Mouse (Mus musculus): ENCODE measurements around the gene Bach2. TPM values are rescaled to one million over a fixed set of nuclear protein-coding genes. Genes with fewer than 3 reads are reported as not detected.
A peak's percentile ranks its signal among the peaks of the same experiment; 100 is the strongest.

The Bach2 gene
- total RNA-seq, 1 experiment from 2014 or later = 4.7 TPM

DNA sequence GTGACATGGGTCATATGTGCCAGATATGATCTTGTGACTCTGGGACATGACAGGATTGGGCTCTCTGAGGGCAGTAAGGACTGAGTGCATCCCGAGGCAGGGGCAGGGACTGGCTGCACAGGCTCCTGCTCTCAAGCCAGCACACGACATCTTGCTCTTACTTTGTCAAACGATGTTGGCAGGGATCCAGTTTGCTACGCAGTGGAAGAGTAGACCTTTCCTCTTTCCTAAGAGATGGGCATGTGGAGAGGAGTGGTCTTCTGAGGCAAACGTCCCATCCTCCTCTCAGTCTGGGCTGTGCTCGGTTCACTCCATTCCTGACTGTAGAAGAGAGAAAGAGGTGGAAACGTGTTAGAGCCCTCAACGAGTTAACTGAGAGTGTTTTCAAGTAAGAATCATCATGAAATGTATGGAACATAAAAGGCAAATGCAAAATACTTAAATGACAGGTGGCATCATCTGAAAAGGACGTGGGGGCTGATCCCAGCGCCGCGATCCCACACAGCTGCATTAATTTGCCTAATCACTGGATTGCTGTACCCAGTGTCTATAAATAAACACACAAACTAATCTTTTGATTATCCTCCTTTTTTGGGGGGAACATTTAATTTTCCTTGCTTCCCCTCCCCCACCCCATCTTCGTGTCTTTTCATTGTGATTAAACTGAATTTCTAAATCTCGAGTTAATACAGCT lies 150.7 kb downstream of the Bach2 start:
- no peak for DNase-seq

DNA sequence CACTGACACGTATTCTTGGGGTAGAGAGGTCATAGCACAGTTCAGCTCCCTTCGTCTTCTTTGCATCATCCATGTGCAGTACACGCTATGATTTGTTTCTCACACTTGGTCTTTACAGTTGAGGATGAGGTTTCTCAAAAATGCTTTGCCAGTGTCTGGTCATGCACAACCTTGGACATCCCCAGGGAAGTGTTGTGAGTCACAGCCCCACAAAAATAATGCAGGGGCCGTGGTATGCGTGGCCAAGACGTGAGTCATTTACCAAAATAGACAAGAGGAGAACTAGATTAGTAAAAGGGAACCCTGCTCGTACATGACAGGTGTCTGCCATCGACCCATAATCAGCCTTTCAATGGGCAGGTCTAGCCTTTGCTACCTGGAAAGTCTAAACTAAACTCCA lies 152.7 kb downstream of the Bach2 start:
- peak; percentile 18 for DNase-seq

DNA sequence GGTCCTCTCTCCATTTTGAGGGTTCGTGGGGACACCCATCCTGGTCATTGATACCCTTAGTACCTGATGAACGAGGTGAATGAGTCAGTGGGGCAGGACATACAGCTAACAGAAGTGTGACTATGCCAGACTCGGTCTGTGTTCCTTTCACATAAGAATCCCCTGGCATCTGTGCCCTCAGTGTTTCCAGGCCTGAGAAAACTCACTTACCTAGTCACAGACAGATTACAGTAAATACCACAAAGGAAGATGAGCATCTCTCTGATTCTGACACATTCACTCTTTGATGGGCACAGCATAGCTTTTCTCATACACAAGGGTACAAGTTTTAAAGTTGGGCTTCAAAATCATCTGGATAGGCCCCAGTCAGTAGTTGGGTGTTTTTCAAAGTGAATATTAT lies 154.6 kb downstream of the Bach2 start:
- no peak for DNase-seq

DNA sequence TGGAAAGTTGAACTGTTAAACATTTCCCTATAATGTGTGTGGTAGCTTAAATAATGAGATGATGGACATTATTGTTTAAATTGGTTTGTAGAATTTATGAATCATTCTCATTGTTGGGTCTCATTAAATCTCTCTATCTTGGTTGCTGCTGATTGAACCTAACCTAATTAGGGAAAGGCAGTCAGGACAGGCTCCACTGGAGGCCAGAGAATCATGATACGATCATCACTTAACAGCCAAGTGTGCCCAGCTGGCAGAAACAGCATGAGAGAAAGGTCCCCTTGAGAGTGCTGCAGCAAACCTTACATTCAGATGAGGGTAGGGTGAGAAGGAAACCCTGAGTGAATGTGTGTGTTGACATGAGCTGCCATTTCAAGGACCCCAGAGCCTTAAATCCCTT lies 155.3 kb downstream of the Bach2 start:
- no peak for DNase-seq

DNA sequence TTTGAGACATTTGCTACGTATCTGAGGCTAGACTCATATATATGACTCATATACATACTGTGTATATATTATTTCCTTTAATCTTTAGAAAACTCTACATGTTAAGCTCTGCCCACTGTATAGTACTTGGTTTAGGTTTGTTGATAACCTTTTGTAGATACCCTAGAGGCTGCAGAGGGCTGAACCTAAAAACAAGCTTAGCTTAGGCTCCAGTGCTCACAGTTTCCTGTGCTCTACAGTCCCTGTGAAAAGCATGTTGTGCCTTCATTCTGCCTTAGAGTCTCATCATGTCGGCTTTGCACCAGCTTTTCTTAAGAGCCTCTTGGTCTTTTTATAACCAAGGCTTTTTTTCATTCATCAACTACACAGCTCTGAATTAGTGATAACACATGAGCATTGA lies 156.2 kb downstream of the Bach2 start:
- DNase-seq = no peak

DNA sequence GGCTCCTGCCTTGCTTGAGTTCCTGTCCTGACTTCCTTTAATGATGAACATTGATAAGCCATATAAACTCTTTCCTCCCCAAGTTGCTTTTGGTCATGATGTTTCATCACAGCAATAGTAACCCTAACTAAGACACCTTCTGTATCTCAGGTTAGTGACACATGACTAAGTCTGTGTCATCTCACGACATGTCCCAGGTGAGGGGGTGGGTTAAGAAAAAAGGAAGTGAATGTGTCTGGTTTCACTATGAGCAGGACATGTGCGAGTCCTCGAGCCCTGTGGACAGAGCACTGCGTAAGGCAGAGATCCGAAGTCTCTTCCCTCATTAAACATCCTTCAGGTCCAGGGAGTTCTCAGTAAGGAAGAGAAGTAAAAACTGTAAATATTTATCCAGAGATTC lies 162.9 kb downstream of the Bach2 start:
- no peak for DNase-seq

DNA sequence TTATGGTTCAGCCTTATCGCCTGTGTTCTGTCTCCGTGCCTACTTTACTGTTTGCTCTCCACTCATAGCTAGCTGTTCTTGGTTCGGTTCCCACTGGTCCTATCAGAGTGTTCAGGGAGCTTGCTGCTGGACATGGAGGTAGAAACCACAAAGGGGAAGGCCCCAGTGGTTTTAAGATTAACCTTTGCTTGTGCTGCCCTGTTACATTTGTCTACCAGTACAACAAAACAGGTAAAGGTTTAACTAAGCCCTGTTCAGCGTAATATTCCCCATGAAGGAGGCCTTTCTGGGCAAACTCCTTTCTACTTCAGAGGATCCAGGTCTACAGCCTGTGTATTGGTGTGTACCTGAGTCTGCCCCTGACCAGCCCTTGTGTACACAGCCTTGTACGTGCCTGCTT lies 164.9 kb downstream of the Bach2 start:
- DNase-seq = no peak

DNA sequence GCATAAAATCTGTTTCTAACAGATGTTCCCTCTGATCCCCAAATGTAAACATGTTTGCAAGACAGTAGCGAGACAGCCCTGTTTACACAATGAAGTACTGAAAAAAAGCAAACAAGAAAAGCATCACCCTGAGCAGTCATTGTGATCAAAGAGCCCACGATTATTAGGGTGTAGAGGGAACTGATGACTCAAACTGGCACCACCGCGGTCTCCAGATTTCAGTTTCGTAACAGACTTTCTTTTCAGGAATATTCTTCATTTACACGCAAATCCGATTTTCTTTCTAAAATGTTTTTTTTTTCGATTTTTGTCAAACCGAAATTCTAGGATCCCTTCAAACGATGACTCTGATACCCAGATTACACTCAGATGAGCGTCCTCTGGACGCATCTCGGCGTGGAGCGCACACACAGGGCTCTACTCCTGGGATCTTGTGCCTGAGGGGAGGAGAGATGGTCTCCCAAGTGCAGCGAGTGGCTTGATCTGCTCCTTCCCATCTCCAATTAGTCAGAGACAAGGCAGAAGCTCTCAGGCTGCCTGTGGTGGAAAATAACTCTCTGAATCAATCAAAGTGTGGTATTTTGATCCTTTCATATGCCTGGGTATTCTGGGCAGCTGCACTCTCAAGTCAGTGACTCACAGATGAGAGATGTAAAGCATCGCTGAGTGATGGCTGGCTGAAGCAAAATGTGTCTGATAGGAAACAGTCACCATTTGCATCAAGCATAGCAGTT lies 166.7 kb downstream of the Bach2 start:
- no peak for DNase-seq

DNA sequence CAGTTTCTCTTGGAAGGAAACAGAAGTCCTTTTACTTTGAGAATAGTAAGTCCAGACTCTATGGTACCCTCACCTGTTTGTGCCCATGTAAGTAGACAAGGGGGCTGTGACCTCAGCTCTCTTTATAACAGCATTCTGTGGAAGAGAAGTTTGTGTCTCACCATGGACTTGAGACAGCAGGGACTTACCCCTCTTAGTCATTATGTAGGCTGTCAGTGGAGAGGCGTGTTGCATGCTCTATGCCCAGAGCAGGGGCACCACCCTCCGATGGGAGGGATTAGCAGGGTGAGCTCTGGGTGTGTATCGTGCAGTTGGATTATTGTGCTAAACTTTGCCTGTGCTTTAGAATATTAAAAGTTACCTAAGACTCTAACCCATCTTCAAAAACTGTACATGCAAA lies 167.4 kb downstream of the Bach2 start:
- no peak for DNase-seq

DNA sequence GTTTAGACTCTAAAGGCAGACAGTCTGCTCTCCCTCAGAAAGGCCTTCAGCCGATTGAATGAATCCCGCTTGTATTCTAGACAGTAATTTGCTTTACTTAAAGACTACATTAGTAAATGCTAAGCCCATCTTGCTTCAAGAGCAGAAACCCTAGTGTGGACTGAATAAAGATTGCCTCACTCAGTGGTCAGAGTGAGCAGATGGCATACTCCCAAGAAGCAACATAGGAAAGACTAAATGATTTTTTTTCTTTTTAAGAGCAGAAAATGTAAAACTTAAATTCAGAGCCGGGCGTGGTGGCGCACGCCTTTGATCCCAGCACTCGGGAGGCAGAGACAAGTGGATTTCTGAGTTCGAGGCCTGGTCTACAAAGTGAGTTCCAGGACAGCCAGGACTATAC lies 169.9 kb downstream of the Bach2 start:
- no peak for DNase-seq

DNA sequence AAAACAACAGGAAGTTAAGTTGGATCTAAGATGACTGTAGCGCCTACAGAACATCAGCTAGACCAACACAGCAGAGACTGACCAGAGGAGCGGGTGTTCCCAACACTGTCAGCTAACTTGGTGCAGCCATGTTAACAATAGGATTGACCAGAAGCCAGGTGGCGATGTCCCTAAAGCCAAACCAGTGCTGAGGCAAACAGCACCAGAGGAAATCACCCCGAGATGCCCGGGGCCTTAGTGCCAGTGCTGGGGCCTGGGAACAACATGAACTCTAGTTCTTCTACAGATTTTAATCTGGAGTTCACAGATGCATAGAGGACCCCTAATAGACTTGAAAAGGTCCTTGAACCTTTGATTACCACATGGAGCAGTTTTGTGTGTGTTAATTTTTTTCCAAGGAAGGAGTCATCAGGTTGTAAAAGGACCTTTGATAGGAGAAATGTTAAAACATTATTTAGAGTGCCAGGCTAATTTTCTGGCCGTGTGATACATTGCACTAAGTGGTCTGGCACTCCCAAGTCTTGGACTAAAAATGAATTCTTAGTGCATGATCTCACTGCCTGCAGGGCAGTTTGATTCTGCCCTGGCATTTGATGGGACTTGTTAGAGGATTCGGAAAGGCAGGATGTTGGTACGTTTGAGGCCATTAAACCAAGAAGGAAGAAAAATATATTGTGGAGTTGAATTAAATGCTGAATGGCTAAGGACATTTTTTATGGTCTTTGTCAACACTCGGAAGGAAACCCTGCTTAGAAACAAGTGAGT lies 170.7 kb downstream of the Bach2 start:
- DNase-seq = no peak

DNA sequence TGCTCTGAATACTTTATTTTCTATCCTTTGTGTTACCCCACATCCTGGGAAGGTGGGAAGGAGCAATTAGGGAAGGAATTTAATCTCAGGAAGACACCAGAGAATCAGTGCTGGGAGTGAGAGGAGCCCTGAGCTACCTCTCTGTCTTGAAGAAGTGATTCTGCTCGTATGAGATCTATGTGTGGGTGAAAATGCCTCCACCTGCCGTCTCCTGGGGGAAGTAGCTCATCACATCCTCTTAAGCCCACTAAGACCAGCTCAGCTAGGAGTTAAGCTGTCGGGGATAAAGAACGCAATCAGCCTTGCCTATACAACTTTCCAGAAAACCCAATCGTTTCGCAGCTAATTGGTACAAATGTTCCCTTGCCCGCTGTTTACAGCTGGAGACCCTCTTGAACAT lies 174.5 kb downstream of the Bach2 start:
- no peak for DNase-seq

DNA sequence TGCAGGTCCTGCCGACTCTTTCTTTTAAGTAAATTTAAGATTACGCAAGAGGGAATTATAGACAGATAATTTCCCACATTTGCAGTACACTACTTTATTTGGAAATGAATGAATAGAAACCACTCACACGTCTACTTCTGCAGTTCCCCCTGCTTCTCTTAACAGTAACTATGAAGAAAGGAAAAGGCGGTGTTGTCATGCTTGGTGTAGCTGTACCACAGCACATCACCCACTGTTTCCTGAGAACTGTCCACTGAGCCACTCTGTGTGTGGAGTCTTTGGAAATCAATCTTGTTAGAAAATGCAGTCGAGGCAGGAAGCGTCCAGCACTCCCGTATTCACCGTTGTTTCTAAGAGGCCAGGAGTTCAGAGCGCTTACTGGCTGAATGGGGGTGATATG lies 174.9 kb downstream of the Bach2 start:
- no peak for DNase-seq

DNA sequence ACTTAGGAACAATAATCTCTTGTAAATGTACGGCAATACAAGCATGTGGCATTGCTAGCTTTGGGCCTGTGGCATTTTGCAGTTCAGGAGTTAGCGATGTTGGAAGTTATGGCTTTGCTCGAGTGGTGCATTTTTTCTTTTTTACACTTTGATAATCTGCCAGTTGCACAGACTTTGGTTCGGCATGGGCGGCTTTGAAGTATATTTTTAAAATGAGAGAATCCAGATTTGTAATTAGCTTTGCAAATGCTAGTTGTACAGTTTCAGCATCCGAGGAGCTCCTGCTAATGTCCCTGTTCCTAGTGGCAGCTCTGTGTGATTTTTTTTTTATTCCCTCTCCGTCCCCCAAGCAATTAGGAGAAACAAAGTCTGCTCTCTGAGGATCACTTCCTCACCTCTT lies 176.4 kb downstream of the Bach2 start:
- DNase-seq = no peak

DNA sequence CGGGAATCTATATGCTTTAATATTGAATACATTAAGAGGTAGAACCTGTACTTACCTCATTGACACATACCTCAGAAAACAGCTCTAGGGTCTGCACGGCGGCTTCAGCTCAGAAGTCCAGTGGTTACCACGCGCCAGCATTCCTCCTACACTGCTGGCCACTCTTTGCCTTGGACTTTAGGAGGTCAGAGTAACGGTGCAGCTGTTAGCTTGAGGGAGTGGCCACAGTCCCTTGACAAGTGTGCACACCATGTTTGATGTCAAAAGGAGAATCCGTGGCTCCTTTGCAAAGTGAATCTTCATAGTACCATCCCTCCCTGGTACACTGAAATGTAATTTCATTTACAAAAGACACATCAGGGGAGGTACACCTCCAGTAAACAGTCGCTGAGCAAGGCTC lies 179.3 kb downstream of the Bach2 start:
- no peak for DNase-seq

DNA sequence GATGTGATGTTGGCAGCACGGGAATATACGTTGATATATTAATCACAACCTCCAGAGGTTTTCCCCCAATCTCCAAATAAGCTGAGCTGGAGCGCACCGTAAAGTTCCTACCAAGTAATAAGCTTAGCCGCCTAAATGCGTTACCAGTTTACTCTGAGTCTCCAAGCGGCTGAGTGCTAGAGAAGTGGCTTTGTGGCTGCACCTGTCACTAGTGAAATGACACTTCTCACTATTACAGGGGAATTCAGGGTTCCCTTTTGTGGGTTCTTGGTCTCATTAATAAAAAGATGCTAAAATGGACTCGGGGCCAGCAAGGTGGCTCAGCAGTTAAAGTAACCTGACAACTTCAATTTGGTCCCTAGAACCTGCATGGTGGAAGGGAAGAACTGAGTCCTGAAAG lies 183.0 kb downstream of the Bach2 start:
- DNase-seq = no peak

DNA sequence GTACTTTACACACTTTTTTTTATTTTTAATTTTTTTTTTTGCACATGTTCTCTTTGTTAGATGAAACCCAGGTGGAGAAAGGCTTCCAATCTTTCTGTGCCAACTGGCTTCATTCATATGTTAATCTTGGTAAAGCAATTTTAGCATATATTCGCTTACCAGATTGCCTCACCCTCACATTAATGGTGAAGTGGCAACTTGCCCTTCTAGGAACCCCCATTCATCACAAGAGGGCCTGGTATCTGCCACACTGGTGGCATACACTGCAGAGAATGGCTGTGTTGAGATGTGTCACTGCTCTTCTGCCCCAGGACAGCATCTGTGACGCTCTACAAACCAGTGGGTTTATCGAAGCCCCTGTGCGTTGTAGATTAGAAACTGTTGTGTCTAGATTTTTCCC lies 183.8 kb downstream of the Bach2 start:
- DNase-seq = no peak

DNA sequence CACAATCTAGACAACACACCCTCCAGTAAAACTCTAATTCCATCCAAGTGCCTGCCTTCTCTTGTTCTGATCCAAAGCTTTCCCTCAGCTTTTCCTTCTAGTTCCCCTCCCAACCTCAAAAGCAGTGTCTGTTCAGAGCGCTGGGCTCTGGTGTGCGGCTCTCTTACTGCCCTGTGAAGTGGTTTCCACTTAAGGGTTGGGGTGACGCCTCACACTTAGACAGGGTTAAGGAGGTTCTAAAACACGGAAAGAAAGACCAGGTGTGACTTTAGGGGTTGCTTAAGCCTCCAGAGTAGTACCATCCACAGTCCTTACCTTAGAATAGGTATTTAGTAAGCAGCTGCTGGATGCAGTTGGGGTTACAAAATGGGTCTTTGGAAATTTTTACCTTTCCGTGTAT lies 185.1 kb downstream of the Bach2 start:
- no peak for DNase-seq

DNA sequence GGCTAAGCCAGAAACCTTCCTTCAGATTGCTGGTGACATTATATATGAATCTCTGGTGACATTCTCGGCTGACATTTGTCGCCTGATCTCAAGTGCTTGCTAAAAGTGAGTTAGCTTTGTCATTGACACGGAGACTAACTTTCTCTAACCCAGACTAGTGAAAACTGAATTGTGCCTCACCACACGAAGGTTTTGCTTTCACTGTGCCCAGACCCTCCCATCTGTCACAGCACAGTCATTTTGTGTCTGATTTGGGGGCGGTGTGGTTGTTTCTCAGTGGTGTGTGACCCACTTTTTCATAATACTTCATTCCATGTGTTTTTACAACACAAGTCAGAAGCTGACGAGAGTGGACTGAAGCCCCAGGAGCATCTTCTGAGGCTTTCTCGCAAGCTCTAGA lies 185.8 kb downstream of the Bach2 start:
- DNase-seq = no peak

DNA sequence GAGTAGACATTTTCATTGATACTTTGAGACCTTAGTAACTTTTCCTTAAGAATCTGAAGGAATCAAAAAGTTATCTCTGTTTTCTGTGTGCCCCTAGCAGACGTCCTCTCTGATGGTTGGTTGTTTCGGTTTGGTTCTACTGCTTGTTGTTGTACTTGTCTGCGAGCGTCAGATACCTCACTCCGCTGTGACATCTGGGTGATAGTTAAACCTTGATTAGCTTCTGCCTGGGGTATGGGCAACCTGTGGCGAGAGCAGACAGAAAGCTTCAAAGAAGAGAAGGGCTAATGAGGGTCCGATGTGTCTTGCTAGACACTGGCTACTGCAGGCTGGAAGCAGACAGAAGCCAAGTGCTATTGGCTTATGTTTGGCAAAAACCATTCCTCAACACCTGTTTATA lies 186.5 kb downstream of the Bach2 start:
- no peak for DNase-seq

DNA sequence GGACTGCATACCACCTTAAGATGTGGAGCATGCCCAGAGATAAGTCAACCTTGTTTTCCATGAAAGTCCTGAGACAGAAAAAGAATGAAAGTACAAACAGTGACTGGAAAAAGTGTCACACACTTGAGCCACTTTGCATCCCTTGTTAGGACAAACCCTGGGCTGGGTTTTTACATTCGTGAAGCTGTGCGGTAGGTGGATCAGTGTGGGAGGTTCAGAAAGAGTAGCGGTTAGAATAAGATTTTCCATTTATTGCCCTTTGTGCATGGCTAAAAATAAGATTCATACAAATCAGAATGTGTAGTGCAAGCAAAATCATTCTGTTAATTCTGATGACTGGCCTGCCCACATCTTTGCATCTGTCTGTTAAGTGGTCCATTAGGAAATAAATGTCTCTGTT lies 187.0 kb downstream of the Bach2 start:
- no peak for DNase-seq

DNA sequence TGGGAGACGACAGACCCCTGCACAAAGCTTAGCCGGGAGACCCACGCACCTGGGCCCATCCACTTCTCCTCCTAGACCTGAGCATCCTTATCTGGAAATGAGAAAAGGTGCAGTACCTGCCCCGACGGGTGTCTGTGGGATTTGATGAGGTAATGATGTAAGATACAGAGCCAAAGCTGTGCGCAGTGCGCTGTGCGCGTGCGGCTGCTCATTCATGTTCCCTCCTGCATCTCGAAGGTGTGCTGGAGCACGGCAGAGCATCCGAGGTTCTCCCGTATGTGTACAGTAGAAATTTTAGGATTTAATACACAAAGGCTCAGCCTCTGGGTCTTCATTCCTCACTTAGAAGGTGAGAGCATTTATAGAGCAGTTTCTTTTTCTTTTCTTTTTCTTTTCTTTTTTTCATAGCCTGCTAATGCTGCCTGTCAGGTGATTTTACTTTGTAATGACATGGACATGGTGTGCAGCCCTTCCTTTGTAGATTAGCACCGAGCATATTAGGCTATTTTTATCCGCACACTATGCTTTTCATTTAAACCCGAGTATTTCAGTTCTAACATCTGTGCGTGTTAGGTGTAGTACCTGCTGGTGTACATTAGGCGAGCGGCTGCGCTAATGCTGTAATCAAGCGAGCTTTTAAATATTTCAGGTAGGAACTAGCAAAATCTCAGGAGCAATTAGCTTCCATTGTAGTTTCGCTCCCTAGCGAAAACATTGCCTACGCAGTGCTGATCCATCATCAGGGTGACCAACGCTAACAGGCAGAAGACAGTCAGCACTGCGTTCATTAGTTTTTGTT lies 188.4 kb downstream of the Bach2 start:
- DNase-seq = no peak

DNA sequence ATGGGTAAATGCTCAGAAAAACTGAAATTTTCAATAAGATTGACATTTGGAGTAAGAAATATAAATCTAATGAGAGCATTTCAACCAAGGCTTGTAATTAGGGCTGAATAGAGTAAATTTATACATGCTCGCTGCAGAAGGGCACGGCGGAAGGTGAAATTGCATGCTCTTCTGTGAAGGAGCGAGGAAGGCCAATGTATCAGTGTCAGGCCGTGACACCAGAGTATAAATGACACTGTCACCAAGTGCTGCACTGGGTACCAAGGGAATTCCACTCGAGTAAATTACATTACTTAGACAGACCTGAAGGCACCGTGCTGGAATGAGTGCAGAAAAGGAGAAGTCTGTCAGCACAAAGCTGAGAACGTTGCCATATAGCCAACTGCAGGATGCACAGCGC lies 190.1 kb downstream of the Bach2 start:
- no peak for DNase-seq
